Mouse (Mus musculus): ENCODE results near the gene Ppif. TPM values are rescaled to one million over a fixed set of nuclear protein-coding genes. Genes with fewer than 3 reads are reported as not detected.
A peak's percentile ranks its signal among the peaks of the same experiment; 100 is the strongest.

Gene Ppif
- polyA plus RNA-seq, 1 experiment from 2014 or later, result 80.0 TPM

- TF ChIP-seq CTCF (IDR thresholded peaks at IDR 0.05; ENCODE audit: low read depth), result no peak
- H3K4me1 ChIP-seq (replicated peaks; ENCODE audit: control insufficient read depth, insufficient read depth, low read length), result no peaks in the 10 kb centered on the region
- H3K36me3 ChIP-seq (ENCODE audit: control insufficient read depth, insufficient read depth), result peaks cover 5% of the 10 kb centered on the region; the same call in 1 of the 2 replicates
- no peak overlapping the region for H3K4me3 ChIP-seq (ENCODE audit: low read depth, low read length)
- ATAC-seq, result no peak
- 85% methylated on average over 8 of the region's 8 CpGs for WGBS
- no peaks in the 10 kb centered on the region for H3K9me3 ChIP-seq (ENCODE audit: control insufficient read depth)
- no peak overlapping the region for H3K4me2 ChIP-seq (replicated peaks; ENCODE audit: low read depth)
- no peaks in the 10 kb centered on the region for H3K27me3 ChIP-seq (replicated peaks; ENCODE audit: control insufficient read depth, insufficient read depth, low read length)
- H3K9ac ChIP-seq (ENCODE audit: low read depth, low read length), result no peak overlapping the region
- H3K27ac ChIP-seq (ENCODE audit: low read depth, low read length), result no peak overlapping the region
Measured at GRCm38 (mm10) chr14:25717718-25718117, 23.8 kb downstream of the Ppif start.

DNA sequence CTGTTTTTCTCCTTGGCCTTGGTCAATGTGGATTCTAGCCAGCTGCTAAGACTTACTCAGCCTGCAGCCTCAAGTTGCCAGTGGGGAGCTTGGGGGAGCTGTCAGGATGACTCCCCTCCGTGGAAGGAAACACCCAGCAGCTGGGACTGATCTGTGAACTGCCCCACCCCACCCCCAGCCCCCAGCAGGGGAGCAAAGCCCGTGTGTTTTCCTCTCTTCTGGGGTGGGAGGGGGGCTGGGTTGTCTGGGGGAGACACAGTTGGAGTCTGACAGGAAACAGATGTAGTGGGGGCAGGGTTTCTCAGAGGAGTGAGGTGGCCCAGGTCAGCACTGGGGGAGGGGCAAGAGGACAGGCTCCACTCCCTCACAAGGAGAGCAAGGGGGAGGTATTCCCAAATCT, 24.5 kb downstream of the Ppif start:
- TF ChIP-seq CTCF (IDR thresholded peaks at IDR 0.05; ENCODE audit: low read depth), result no peak
- no peak for ATAC-seq
- H3K4me3 ChIP-seq (ENCODE audit: low read depth, low read length), result no peak overlapping the region
- peaks cover 5% of the 10 kb centered on the region; the same call in 1 of the 2 replicates for H3K36me3 ChIP-seq (ENCODE audit: control insufficient read depth, insufficient read depth)
- H3K4me2 ChIP-seq (replicated peaks; ENCODE audit: low read depth), result no peak overlapping the region
- no peaks in the 10 kb centered on the region for H3K4me1 ChIP-seq (replicated peaks; ENCODE audit: control insufficient read depth, insufficient read depth, low read length)
- WGBS, result 14% methylated on average over 2 of the region's 2 CpGs
- no peaks in the 10 kb centered on the region for H3K9me3 ChIP-seq (ENCODE audit: control insufficient read depth)
- H3K27ac ChIP-seq (ENCODE audit: low read depth, low read length), result peak overlapping the region; percentile 35; the same call in 1 of the 2 replicates
- H3K9ac ChIP-seq (ENCODE audit: low read depth, low read length), result no peak overlapping the region
- H3K27me3 ChIP-seq (replicated peaks; ENCODE audit: control insufficient read depth, insufficient read depth, low read length), result no peaks in the 10 kb centered on the region

DNA sequence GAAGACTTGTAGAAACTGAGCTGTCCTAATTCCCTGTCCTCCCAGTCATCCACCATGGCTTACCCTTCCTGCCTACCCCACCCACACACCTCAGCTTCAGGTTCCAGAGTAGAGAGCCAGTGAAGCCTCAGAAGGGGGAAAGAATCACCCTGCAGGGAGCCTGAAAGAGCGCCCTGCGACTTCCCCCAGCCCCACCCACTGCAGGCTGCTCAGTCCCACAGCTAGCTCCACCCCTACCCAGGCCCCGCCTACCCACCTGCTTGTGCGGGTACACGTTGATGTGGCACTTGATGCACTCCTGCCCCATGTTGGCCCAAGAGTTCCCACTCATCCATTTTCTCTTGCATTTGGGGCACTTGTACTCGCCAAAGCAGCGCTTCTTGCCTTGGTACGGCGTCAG, 25.4 kb downstream of the Ppif start:
- Histone ChIP-seq H3K36me3 (ENCODE audit: control insufficient read depth, insufficient read depth) (peaks cover 5% of the 10 kb centered on the region; the same call in 1 of the 2 replicates), H3K4me2 (replicated peaks; ENCODE audit: low read depth) (no peak overlapping the region), H3K9me3 (ENCODE audit: control insufficient read depth) (no peaks in the 10 kb centered on the region), H3K27ac (ENCODE audit: low read depth, low read length) (no peak overlapping the region), H3K27me3 (replicated peaks; ENCODE audit: control insufficient read depth, insufficient read depth, low read length) (no peaks in the 10 kb centered on the region), H3K9ac (ENCODE audit: low read depth, low read length) (no peak overlapping the region), H3K4me1 (replicated peaks; ENCODE audit: control insufficient read depth, insufficient read depth, low read length) (no peaks in the 10 kb centered on the region), H3K4me3 (ENCODE audit: low read depth, low read length) (no peak overlapping the region)
- ATAC-seq, result 0 out of 2 replicates have a peak, but pooled peaks have one; percentile 36
- 49% methylated on average over 9 of the region's 9 CpGs for WGBS
- TF ChIP-seq CTCF (IDR thresholded peaks at IDR 0.05; ENCODE audit: low read depth), result no peak

DNA sequence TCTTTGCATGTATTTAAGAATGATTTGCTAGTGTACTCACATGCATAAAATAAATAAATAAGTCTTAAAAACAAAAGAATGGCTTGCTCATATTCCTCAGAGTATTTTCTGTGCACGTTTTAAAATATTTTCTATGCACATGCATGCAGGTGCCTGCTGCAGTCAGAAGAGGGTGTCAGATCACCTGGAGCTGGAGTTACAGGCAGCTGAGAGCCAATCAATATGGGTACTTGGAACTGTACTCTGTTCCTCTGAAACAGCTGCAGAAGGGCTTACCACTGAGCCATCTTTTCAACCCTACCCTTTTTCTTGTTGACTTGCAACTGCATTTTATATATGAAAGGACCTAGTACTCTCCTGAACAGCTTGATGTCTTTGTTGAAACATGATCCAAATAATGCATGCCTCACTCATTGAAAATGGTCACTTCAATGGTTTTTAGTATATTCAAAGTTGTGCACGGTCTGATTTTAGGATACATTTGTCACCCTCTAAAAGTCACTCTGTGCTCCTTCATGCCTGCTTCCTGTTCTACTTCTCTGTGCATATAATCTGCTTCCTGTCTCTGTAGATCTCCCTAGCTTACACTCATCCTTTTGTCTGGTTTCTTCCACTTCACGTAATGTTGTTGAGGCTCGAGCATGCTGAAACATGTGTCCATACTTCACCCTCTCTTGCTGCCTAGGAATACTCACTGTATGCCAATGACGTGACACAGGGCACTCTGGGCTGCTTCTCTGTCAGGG, 27.2 kb downstream of the Ppif start:
- ATAC-seq, result no peak
- Histone ChIP-seq H3K27me3 (replicated peaks; ENCODE audit: control insufficient read depth, insufficient read depth, low read length) (no peaks in the 10 kb centered on the region), H3K4me1 (replicated peaks; ENCODE audit: control insufficient read depth, insufficient read depth, low read length) (peaks cover 10% of the 10 kb centered on the region), H3K27ac (ENCODE audit: low read depth, low read length) (no peak overlapping the region), H3K4me2 (replicated peaks; ENCODE audit: low read depth) (no peak overlapping the region), H3K4me3 (ENCODE audit: low read depth, low read length) (no peak overlapping the region), H3K9ac (ENCODE audit: low read depth, low read length) (no peak overlapping the region), H3K9me3 (ENCODE audit: control insufficient read depth) (no peaks in the 10 kb centered on the region), H3K36me3 (ENCODE audit: control insufficient read depth, insufficient read depth) (no peaks in the 10 kb centered on the region)
- WGBS, result 73% methylated on average over 5 of the region's 5 CpGs
- peak; percentile 15; the same call in 1 of the 2 replicates for TF ChIP-seq CTCF (IDR thresholded peaks at IDR 0.05; ENCODE audit: low read depth)

DNA sequence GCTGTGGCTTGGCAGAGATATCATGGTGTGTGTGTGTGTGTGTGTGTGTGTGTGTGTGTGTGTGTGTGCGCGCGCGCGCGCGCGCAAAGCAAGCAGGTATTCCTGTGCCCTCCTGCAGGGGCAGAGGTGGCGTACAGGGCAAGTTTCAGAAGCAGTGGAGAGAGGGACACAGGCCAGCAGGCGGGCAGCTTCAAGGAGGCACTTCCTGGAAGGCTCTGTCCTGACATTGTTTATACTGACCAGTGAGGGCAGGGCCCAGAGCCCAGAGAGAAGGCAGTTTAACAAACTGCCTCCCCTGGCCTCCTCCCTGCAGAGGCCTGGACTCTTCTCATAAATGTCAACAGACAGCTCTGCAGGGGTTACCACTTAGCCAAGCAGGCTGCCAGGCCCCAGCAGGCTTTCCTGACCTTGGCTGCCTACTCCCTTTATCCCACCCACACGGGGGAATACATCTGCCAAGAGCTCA, 31.1 kb downstream of the Ppif start:
- peak; percentile 54 for TF ChIP-seq CTCF (IDR thresholded peaks at IDR 0.05; ENCODE audit: low read depth)
- Histone ChIP-seq H3K27ac (ENCODE audit: low read depth, low read length) (peak overlapping the region; percentile 75), H3K27me3 (replicated peaks; ENCODE audit: control insufficient read depth, insufficient read depth, low read length) (no peaks in the 10 kb centered on the region), H3K4me1 (replicated peaks; ENCODE audit: control insufficient read depth, insufficient read depth, low read length) (peaks cover 14% of the 10 kb centered on the region), H3K36me3 (ENCODE audit: control insufficient read depth, insufficient read depth) (no peaks in the 10 kb centered on the region), H3K9ac (ENCODE audit: low read depth, low read length) (peak overlapping the region; percentile 26; the same call in 1 of the 2 replicates), H3K4me2 (replicated peaks; ENCODE audit: low read depth) (0 out of 2 replicates have a peak overlapping the region, but pooled peaks have one; percentile 6), H3K4me3 (ENCODE audit: low read depth, low read length) (no peak overlapping the region), H3K9me3 (ENCODE audit: control insufficient read depth) (no peaks in the 10 kb centered on the region)
- ATAC-seq, result peak; percentile 58
- 57% methylated on average over 11 of the region's 11 CpGs for WGBS

DNA sequence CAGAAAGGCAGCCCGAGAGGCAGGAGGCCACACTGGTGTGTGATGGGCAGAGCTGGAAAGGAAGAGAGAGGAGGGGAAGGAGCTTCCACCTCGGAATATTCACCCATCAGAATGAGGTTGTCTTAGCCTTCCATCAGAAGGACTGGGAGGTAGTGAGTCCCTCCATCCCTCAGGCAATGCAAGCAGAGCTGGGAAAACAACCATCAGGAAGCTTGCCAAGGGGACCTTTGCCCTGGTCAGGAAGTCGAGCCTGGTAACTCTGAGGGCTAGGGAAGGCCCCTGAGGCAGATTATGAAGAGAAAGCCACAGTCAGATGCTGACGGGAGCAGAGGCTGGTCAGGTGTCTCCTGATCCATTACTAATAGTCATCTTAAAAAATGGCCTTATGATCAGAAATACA, 31.7 kb downstream of the Ppif start:
- no peak for TF ChIP-seq CTCF (IDR thresholded peaks at IDR 0.05; ENCODE audit: low read depth)
- Histone ChIP-seq H3K36me3 (ENCODE audit: control insufficient read depth, insufficient read depth) (no peaks in the 10 kb centered on the region), H3K27me3 (replicated peaks; ENCODE audit: control insufficient read depth, insufficient read depth, low read length) (no peaks in the 10 kb centered on the region), H3K4me1 (replicated peaks; ENCODE audit: control insufficient read depth, insufficient read depth, low read length) (peaks cover 14% of the 10 kb centered on the region), H3K9me3 (ENCODE audit: control insufficient read depth) (no peaks in the 10 kb centered on the region), H3K9ac (ENCODE audit: low read depth, low read length) (peak overlapping the region; percentile 26; the same call in 1 of the 2 replicates), H3K4me2 (replicated peaks; ENCODE audit: low read depth) (0 out of 2 replicates have a peak overlapping the region, but pooled peaks have one; percentile 6), H3K27ac (ENCODE audit: low read depth, low read length) (peak overlapping the region; percentile 75), H3K4me3 (ENCODE audit: low read depth, low read length) (no peak overlapping the region)
- peak; percentile 70 for ATAC-seq
- WGBS, result 22% methylated on average over 4 of the region's 4 CpGs

Data from intestine, postnatal 0 days (tissue).